Mouse (Mus musculus) forebrain, embryonic 14.5 days (tissue): ENCODE measurements around the gene Chn2. TPM values are rescaled to one million over a fixed set of nuclear protein-coding genes. Genes with fewer than 3 reads are reported as not detected.

ENCODE experiments used
- ATAC-seq: fragments of 200-750 bp; cut with Nextera tagmentation; 2 replicates; pipeline ENCODE4 v1.8.0; 2017; ENCODE audit warnings: mild to moderate bottlenecking, moderate library complexity
- DNase-seq: peaks from one replicate; pipeline ENCODE4 v3.0.0-alpha.2; 2015; ENCODE audit warnings: low spot score
- H3K27ac ChIP-seq: fragments of 300-500 bp; sonication (generic); 2 replicates; pipeline ENCODE4 v1.5.1; 2014; ENCODE audit warnings: low read depth, mild to moderate bottlenecking, control low read depth, low read length, moderate library complexity
- H3K27me3 ChIP-seq: fragments of 300-500 bp; sonication (generic); replicated peaks from 2 replicates; pipeline ENCODE4 v1.6.1; 2014; ENCODE audit warnings: low read length, control low read depth, mixed read lengths; ENCODE audit not compliant: control insufficient read depth, insufficient read depth
- H3K36me3 ChIP-seq: fragments of 300-500 bp; sonication (generic); 2 replicates; pipeline ENCODE4 v1.6.1; 2014; ENCODE audit warnings: low read length, control low read depth; ENCODE audit not compliant: control insufficient read depth, insufficient read depth
- H3K4me1 ChIP-seq: fragments of 300-500 bp; sonication (generic); 2 replicates; pipeline ENCODE4 v1.6.1; 2014; ENCODE audit warnings: antibody characterized with exemption, low read length, control low read depth; ENCODE audit not compliant: control insufficient read depth, insufficient read depth
- H3K4me2 ChIP-seq: fragments of 300-500 bp; sonication (generic); 2 replicates; pipeline ENCODE4 v1.6.1; 2014; ENCODE audit warnings: mild to moderate bottlenecking, control low read depth, low read length
- H3K4me3 ChIP-seq: fragments of 300-500 bp; sonication (generic); 2 replicates; pipeline ENCODE4 v1.5.1; 2014; ENCODE audit warnings: low read depth, low read length, control low read depth
- H3K9ac ChIP-seq: fragments of 300-500 bp; sonication (generic); 2 replicates; pipeline ENCODE4 v1.6.1; 2014; ENCODE audit warnings: mild to moderate bottlenecking, low read length, control low read depth, moderate library complexity
- H3K9me3 ChIP-seq: fragments of 300-500 bp; sonication (generic); replicated peaks from 2 replicates; pipeline ENCODE4 v1.6.1; 2016; ENCODE audit warnings: low read length, control low read depth, mixed read lengths; ENCODE audit not compliant: control insufficient read depth
- WGBS: fragments of 180-500 bp; shearing (Covaris S2); extraction: QIAGEN DNeasy Blood & Tissue Kit; methylation state at CpG from one replicate; pipeline ENCODE4 v1.1.7; 2014; 5-methylcytosine and 5-hydroxymethylcytosine counted together
- polyA plus RNA-seq: library from polyadenylated mRNA; unstranded; fragments of >200 nt; fragmentation: Nextera tagmentation; extraction: Ambion mirVana; gene quantifications from 2 replicates; pipeline ENCODE4 v1.2.1, GENCODE M21; 2014

The Chn2 gene
- polyA plus RNA-seq, 1 experiment from 2014 or later, result 45.9 TPM

DNA sequence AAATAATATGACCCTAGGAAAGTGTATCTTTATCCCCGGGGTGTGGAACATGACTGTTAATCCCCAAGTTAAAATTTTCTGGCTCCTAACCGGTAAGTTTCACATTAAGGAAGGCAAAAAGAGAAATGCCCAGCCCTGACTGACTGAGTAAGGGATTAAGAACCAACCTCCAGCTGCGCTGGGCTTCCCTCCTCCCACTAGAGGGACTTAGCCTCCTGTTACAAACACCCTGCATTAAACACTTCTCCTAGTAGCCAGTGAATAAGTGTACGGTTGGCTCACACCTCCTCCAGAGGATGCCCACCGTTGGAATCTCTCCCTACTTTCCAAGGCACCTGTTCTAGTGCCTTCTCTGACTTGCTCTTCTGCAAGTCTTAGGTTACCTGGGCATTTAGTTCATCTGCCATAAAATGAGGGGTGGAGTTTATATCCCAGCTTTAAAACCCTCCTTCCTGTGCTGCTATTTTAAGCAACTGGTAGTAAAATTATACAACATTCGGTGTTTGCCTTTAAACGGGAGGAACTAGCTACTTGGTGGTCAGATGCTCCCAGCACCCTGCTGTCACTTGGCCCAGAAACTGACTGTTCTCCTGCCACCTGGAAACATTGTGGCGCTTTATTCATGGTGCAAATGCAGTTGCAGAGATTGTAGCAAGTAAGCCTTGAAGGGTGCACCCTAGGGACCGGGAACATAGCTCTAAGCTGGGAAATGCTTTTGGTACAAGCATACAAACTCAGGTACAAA, 294.5 kb downstream of the Chn2 start:
- ATAC-seq (no peak), DNase-seq (no peak)
- Histone ChIP-seq H3K4me2 (no peak overlapping the region), H3K9me3 (no peaks in the 10 kb centered on the region), H3K36me3 (no peaks in the 10 kb centered on the region), H3K4me3 (no peak overlapping the region), H3K9ac (no peak overlapping the region), H3K4me1 (peaks cover 24% of the 10 kb centered on the region), H3K27me3 (0 out of 2 replicates have a peak, but pooled peaks cover under 1% of the 10 kb centered on the region), H3K27ac (no peak overlapping the region)
- WGBS, result 28% methylated on average over 9 of the region's 9 CpGs

DNA sequence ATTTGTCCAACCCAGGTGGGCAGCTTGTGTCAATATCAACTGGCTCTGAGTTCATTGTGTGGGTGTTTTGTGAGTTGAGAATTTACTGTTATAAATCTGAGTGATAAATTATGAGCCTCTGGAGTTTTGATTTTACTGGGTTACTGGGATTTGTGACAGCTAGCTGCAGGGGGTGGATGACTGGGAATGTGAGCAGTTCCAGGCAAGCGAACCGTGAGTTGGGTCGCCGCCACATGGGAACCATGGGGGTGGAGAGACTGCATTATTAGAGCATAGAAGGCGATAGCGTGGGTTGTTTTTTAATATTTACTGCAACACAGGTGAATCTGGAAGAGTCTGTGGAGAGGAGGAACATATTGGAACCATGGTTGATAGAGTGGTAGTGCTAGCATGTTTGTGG, 298.0 kb downstream of the Chn2 start:
- ATAC-seq, result no peak
- H3K36me3 ChIP-seq, result no peaks in the 10 kb centered on the region
- 77% methylated on average over 6 of the region's 6 CpGs for WGBS
- peaks cover 11% of the 10 kb centered on the region for H3K4me1 ChIP-seq
- no peaks in the 10 kb centered on the region for H3K9me3 ChIP-seq
- H3K4me3 ChIP-seq, result no peak overlapping the region
- no peak for DNase-seq
- no peak overlapping the region for H3K9ac ChIP-seq
- no peaks in the 10 kb centered on the region for H3K27me3 ChIP-seq
- H3K27ac ChIP-seq, result no peak overlapping the region
- H3K4me2 ChIP-seq, result no peak overlapping the region

DNA sequence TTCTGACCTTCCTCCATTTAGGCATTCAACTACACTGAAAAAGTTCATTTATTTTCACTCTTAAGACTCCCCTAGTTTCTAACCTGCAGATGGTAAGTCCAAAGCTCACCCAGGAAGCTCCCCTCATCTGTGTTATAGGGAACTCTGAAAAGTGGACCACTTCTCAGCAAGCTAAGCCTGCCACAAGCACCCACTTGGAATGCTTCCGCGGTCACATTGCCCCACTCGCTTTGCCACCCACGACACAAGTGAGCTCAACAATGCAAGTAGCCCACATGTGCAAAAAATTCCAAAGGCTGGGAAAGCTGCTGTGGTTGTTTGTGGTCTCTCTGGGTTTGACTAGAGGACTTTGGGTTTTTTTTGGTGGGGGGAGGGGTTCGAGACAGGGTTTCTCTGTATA, 301.8 kb downstream of the Chn2 start:
- Histone ChIP-seq H3K9me3 (no peaks in the 10 kb centered on the region), H3K36me3 (no peaks in the 10 kb centered on the region), H3K4me1 (no peaks in the 10 kb centered on the region), H3K27ac (no peak overlapping the region), H3K4me3 (no peak overlapping the region), H3K4me2 (no peak overlapping the region), H3K27me3 (no peaks in the 10 kb centered on the region), H3K9ac (no peak overlapping the region)
- DNase-seq (no peak), ATAC-seq (no peak)
- WGBS, result 90% methylated on average over 5 of the region's 5 CpGs

DNA sequence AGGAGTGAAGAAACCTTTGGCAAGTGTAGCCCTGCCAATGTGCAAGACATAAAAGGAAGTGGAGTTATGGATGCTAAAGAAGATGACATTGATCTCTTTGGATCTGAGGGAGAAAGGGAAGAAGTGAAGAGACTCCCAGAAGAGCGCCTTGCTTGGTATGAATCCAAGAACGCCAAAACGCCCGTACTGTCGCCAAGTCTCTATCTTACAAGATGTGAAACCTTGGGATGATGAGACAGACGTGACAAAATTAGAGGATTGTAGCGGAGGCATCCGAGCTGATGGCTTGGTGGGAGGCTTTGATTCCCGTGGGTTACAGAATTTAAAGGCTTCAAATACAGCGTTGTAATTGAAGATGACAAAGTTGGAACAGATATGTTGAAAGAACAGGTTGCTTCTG, 302.9 kb downstream of the Chn2 start:
- 88% methylated on average over 10 of the region's 10 CpGs for whole genome bisulfite sequencing
- H3K4me1 ChIP-seq, result no peaks in the 10 kb centered on the region

More for the DNA sequence above, 302.9 kb downstream of the Chn2 start:
- Histone ChIP-seq H3K4me2 (no peak overlapping the region), H3K27me3 (no peaks in the 10 kb centered on the region), H3K4me3 (no peak overlapping the region), H3K36me3 (no peaks in the 10 kb centered on the region), H3K27ac (no peak overlapping the region), H3K9ac (no peak overlapping the region), H3K9me3 (no peaks in the 10 kb centered on the region)
- peak; percentile 44 for DNase-seq
- no peak for ATAC-seq

Other genes with a start within 250 kb of the Chn2 start
- 3.9 and 5.1 TPM in 2 replicates for gene Tril, start 218.7 kb upstream of the Chn2 start, polyA plus RNA-seq
- gene Cpvl, start 60.9 kb upstream of the Chn2 start, polyA plus RNA-seq, result not detected in 2 replicates